8 mouse cellular contexts compared by ENCODE assay signal in genomic region chr7:16221582-16222272, GRCm38 (mm10). TPM values are rescaled to one million over a fixed set of nuclear protein-coding genes. Genes with fewer than 3 reads are reported as not detected.
DNase-seq lines count a peak whose midpoint lies in the region; ATAC-seq and TF ChIP-seq lines count a peak whose summit lies in the region.

TSS of gene Dhx34 (minus strand) at chr7:16222037.

- peaks cover 3 to 5% of the 10 kb centered on the region in 2 experiments; a peak in 3 of 4 replicates for H3K4me1 ChIP-seq in MEL (ENCODE audit: control insufficient read depth in 1 of 2, insufficient read depth in 2 of 2, low read length in 2 of 2)
- H3K4me1 ChIP-seq in cerebellum, adult 2 months (ENCODE audit: control insufficient read depth, insufficient read depth, low read length), result 0 out of 2 replicates have a peak, but pooled peaks cover 3% of the 10 kb centered on the region
- H3K4me1 ChIP-seq in forebrain, postnatal 0 days (ENCODE audit: insufficient read depth), result peaks cover 8% of the 10 kb centered on the region; the same call in 1 of the 2 replicates
- peaks cover 10% of the 10 kb centered on the region for H3K4me1 ChIP-seq in lung, embryonic 15.5 days

- ATAC-seq in forebrain, postnatal 0 days, result peak; percentile 97
- peak; percentile 96 for ATAC-seq in lung, embryonic 15.5 days (ENCODE audit: borderline replicate concordance, extremely low read depth, low FRiP score, low TSS enrichment)

- peak; percentile 98 for DNase-seq in MEL (ENCODE audit: low read depth, low spot score)
- DNase-seq in cerebellum, adult 2 months, result peak; percentile 97 to 98
- peak; percentile 98 for DNase-seq in forebrain, postnatal 0 days
- peak; percentile 97 for DNase-seq in heart, postnatal 4 days
- DNase-seq in layer of hippocampus, adult 8-10 months (ENCODE audit: low spot score in 2 of 2), result peak; percentile 92 to 98
- peak; percentile 91 for DNase-seq in ovary, adult 18-20 months (ENCODE audit: low spot score)
- DNase-seq in thymus, postnatal 0 days (ENCODE audit: low spot score), result peak; percentile 99

- H3K36me3 ChIP-seq in MEL (ENCODE audit: control insufficient read depth in 1 of 2, insufficient read depth in 2 of 2, low read length in 2 of 2), result peaks cover 0 to 6% of the 10 kb centered on the region in 2 experiments; a peak in 2 of 4 replicates
- H3K36me3 ChIP-seq in forebrain, postnatal 0 days (ENCODE audit: insufficient read depth), result peaks cover 14% of the 10 kb centered on the region
- peaks cover 8% of the 10 kb centered on the region for H3K36me3 ChIP-seq in lung, embryonic 15.5 days

- TF ChIP-seq POLR2A in MEL (IDR thresholded peaks at IDR 0.05; ENCODE audit: control insufficient read depth in 1 of 2, insufficient read depth in 1 of 2, low read depth in 1 of 2, low read length in 2 of 2, poor library complexity in 1 of 2), result peak; percentile 72 to 92; a peak in 3 of 4 replicates
- peak; percentile 81; the same call in 1 of the 2 replicates for TF ChIP-seq POLR2A in cerebellum, adult 2 months (IDR thresholded peaks at IDR 0.05; ENCODE audit: borderline replicate concordance, insufficient read depth, low read length)

- peaks cover 2% of the 10 kb centered on the region; the same call in 1 of the 2 replicates for H3K79me2 ChIP-seq in MEL (ENCODE audit: control insufficient read depth, insufficient read depth, low read length, poor library complexity)

- peak within 1 kb of the TSS; percentile 88 for H3K9ac ChIP-seq in MEL (ENCODE audit: control insufficient read depth, low read depth, low read length, poor library complexity, severe bottlenecking)
- H3K9ac ChIP-seq in forebrain, postnatal 0 days, result peak within 1 kb of the TSS; percentile 77
- peak within 1 kb of the TSS; percentile 70 for H3K9ac ChIP-seq in lung, embryonic 15.5 days

- no peaks in the 10 kb centered on the region for H3K27me3 ChIP-seq in MEL (ENCODE audit: control insufficient read depth in 1 of 2, insufficient read depth in 2 of 2, low read length in 2 of 2)
- no peaks in the 10 kb centered on the region for H3K27me3 ChIP-seq in cerebellum, adult 2 months (ENCODE audit: control insufficient read depth, insufficient read depth, low read length)
- H3K27me3 ChIP-seq in forebrain, postnatal 0 days (ENCODE audit: insufficient read depth, low read length), result no peaks in the 10 kb centered on the region
- no peaks in the 10 kb centered on the region; the same call in 1 of the 2 replicates for H3K27me3 ChIP-seq in lung, embryonic 15.5 days

- 1% methylated on average over 34 of the region's 34 CpGs for WGBS in cerebellum, adult 2 months
- 1% methylated on average over 34 of the region's 34 CpGs for WGBS in forebrain, postnatal 0 days
- WGBS in lung, embryonic 15.5 days, result 1% methylated on average over 34 of the region's 34 CpGs

- no peak; the same call in 1 of the 2 replicates for TF ChIP-seq RAD21 in MEL (IDR thresholded peaks at IDR 0.05; ENCODE audit: low read depth, low read length)

- peak; percentile 49 to 64 (median 61) for TF ChIP-seq CTCF in MEL (IDR thresholded peaks at IDR 0.05 in 2 of 3, conservative IDR thresholded peaks at IDR 0.05 in 1 of 3; ENCODE audit: control insufficient read depth in 1 of 3, insufficient read depth in 1 of 3, low read depth in 2 of 3, low read length in 3 of 3, poor library complexity in 1 of 3, severe bottlenecking in 1 of 3)
- peak; percentile 63; the same call in 1 of the 2 replicates for TF ChIP-seq CTCF in cerebellum, adult 2 months (IDR thresholded peaks at IDR 0.05; ENCODE audit: borderline replicate concordance, insufficient read depth, low read depth, low read length)
- TF ChIP-seq CTCF in forebrain, postnatal 0 days (IDR thresholded peaks at IDR 0.05; ENCODE audit: low read depth), result peak; percentile 60

- H3K9me3 ChIP-seq in MEL (replicated peaks; ENCODE audit: insufficient read depth, low read length), result no peaks in the 10 kb centered on the region
- H3K9me3 ChIP-seq in forebrain, postnatal 0 days (ENCODE audit: low read length), result no peaks in the 10 kb centered on the region
- no peaks in the 10 kb centered on the region for H3K9me3 ChIP-seq in lung, embryonic 15.5 days

- peak within 1 kb of the TSS; percentile 70 for H3K27ac ChIP-seq in MEL (ENCODE audit: control insufficient read depth, low read depth, low read length)
- H3K27ac ChIP-seq in cerebellum, adult 2 months (ENCODE audit: insufficient read depth, low read length), result peak within 1 kb of the TSS; percentile 76
- H3K27ac ChIP-seq in forebrain, postnatal 0 days (ENCODE audit: low read depth, low read length), result peak within 1 kb of the TSS; percentile 83
- H3K27ac ChIP-seq in lung, embryonic 15.5 days, result peak within 1 kb of the TSS; percentile 73

- H3K4me2 ChIP-seq in forebrain, postnatal 0 days (ENCODE audit: low read depth), result peak within 1 kb of the TSS; percentile 71
- peak within 1 kb of the TSS; percentile 64 for H3K4me2 ChIP-seq in lung, embryonic 15.5 days

- H3K4me3 ChIP-seq in MEL (ENCODE audit: control insufficient read depth in 1 of 2, insufficient read depth in 1 of 2, low read depth in 2 of 2, low read length in 2 of 2), result peak within 1 kb of the TSS; percentile 61 to 82
- H3K4me3 ChIP-seq in cerebellum, adult 2 months (replicated peaks; ENCODE audit: insufficient read depth, low read depth, low read length), result peak within 1 kb of the TSS; percentile 83
- peak within 1 kb of the TSS; percentile 63 for H3K4me3 ChIP-seq in forebrain, postnatal 0 days (ENCODE audit: low read depth, low read length)
- peak within 1 kb of the TSS; percentile 61 for H3K4me3 ChIP-seq in lung, embryonic 15.5 days

- no peak for TF ChIP-seq EP300 in MEL (IDR thresholded peaks at IDR 0.05; ENCODE audit: low read depth in 1 of 2, low read length in 2 of 2)

TF ChIP-seq in MEL, 35 proteins besides CTCF, POLR2A, EP300 and RAD21:
- TF ChIP-seq POLR2AphosphoS2 (IDR thresholded peaks at IDR 0.05; ENCODE audit: low read length) (peak; percentile 88; the same call in 1 of the 2 replicates), ZC3H11A (IDR thresholded peaks at IDR 0.05; ENCODE audit: low read depth, low read length) (no peak), NELFE (IDR thresholded peaks at IDR 0.05; ENCODE audit: low read depth, low read length) (peak; percentile 86), JUND (IDR thresholded peaks at IDR 0.05; ENCODE audit: low read depth, low read length) (no peak), MXI1 (IDR thresholded peaks at IDR 0.05; ENCODE audit: low read depth, low read length) (peak; percentile 76), MYC (IDR thresholded peaks at IDR 0.05; ENCODE audit: low read depth, low read length) (0 out of 2 replicates have a peak, but pooled peaks have one; percentile 17), MEF2A (IDR thresholded peaks at IDR 0.05; ENCODE audit: extremely low read depth, insufficient replicate concordance, low read depth, low read length, poor library complexity, severe bottlenecking) (no peak), SIN3A (IDR thresholded peaks at IDR 0.05; ENCODE audit: low read length) (peak; percentile 54; the same call in 1 of the 2 replicates), POLR2AphosphoS5 (IDR thresholded peaks at IDR 0.05; ENCODE audit: borderline replicate concordance, low read depth, low read length) (no peak), ZMIZ1 (IDR thresholded peaks at IDR 0.05; ENCODE audit: low read depth, low read length) (peak; percentile 26; the same call in 1 of the 2 replicates), ELF1 (IDR thresholded peaks at IDR 0.05; ENCODE audit: low read depth, low read length) (peak; percentile 94), TBP (IDR thresholded peaks at IDR 0.05; ENCODE audit: low read depth, low read length) (peak; percentile 64), E2F4 (IDR thresholded peaks at IDR 0.05; ENCODE audit: borderline replicate concordance, low read depth, low read length) (no peak), SMC3 (IDR thresholded peaks at IDR 0.05; ENCODE audit: low read depth, low read length) (no peak), NRF1 (IDR thresholded peaks at IDR 0.05; ENCODE audit: insufficient read depth, low read depth, low read length, poor library complexity, severe bottlenecking) (peak; percentile 96), TCF12 (IDR thresholded peaks at IDR 0.05; ENCODE audit: low read depth, low read length) (peak; percentile 55; the same call in 1 of the 2 replicates), HCFC1 (IDR thresholded peaks at IDR 0.05; ENCODE audit: low read depth, low read length) (peak; percentile 82)

RNA-seq across cellular contexts. Expression of gene Dhx34, which starts in this region (rescaled TPM):
- total RNA-seq in MEL (2012; rRNA removed), result 5.8 and 6.0 TPM in 2 replicates
- polyA plus RNA-seq in MEL (2012; ENCODE audit: insufficient read depth in 1 of 2, insufficient read length in 2 of 2, low read depth in 1 of 2, low replicate concordance in 2 of 2, missing spikeins in 1 of 2), result 10 to 100 TPM in 1 of 2 experiments, not detected in 1; 13.6 TPM
- polyA plus RNA-seq in cerebellum, adult 2 months (2012; rRNA removed), result 11.7 and 13.3 TPM in 2 replicates
- total RNA-seq in forebrain, postnatal 0 days (2014; rRNA removed), result 10.9 and 16.0 TPM in 2 replicates
- 8.4 and 9.7 TPM in 2 replicates for polyA plus RNA-seq in forebrain, postnatal 0 days (2015; fragmentation: Nextera tagmentation; extraction: Ambion mirVana)
- 10 to 100 TPM in 1 of 2 experiments, 1 to 10 TPM in 1; 9.5 to 11.0 TPM for total RNA-seq in heart, postnatal 4 days (2021)
- 10 to 100 TPM; 12.4 to 17.6 (median 13.5) TPM for total RNA-seq in layer of hippocampus, adult 8-10 months (2022)
- polyA plus RNA-seq in lung, embryonic 15.5 days (2015; fragmentation: Nextera tagmentation; extraction: Ambion mirVana), result 13.4 and 15.3 TPM in 2 replicates
- polyA plus RNA-seq in thymus, postnatal 0 days (2015; fragmentation: Nextera tagmentation; extraction: Ambion mirVana), result 18.4 and 18.7 TPM in 2 replicates

Comparison
In these comparisons a context has a peak if more than half of its experiments do, and no peak if none do; other contexts are left out.
1. Peak in every context shown above with its lines: DNase-seq, ATAC-seq, H3K4me3 ChIP-seq and H3K27ac ChIP-seq.